Mouse (Mus musculus): ENCODE results near the gene Ncam1. TPM values are rescaled to one million over a fixed set of nuclear protein-coding genes. Genes with fewer than 3 reads are reported as not detected.

Ncam1 gene
- polyA plus RNA-seq, 1 experiment from 2014 or later = 278 TPM

- Histone ChIP-seq H3K4me3 (no peak overlapping the region), H3K27me3 (replicated peaks) (no peaks in the 10 kb centered on the region), H3K27ac (no peak overlapping the region; the same call in 1 of the 2 replicates), H3K36me3 (peaks cover 32% of the 10 kb centered on the region), H3K4me2 (replicated peaks) (peak overlapping the region; percentile 22; the same call in 1 of the 2 replicates), H3K9ac (no peak overlapping the region), H3K4me1 (peaks cover 31% of the 10 kb centered on the region), H3K9me3 (no peaks in the 10 kb centered on the region)
- ATAC-seq (ENCODE audit: low FRiP score, low read depth) = peak; percentile 70; the same call in 1 of the 2 replicates
- WGBS = 51% methylated on average over 10 of the region's 10 CpGs
Measured at GRCm38 (mm10) chr9:49570731-49571694, 227.7 kb downstream of the Ncam1 start.

GRCm38 (mm10) chr9:49570033-49570660 lies 228.6 kb downstream of the Ncam1 start:
- H3K36me3 ChIP-seq = peaks cover 37% of the 10 kb centered on the region
- no peaks in the 10 kb centered on the region for H3K27me3 ChIP-seq (replicated peaks)
- H3K9me3 ChIP-seq = no peaks in the 10 kb centered on the region
- H3K4me1 ChIP-seq = peaks cover 31% of the 10 kb centered on the region
- no peak for ATAC-seq (ENCODE audit: low FRiP score, low read depth)
- no peak overlapping the region for H3K4me3 ChIP-seq
- 62% methylated on average over 7 of the region's 7 CpGs for WGBS
- no peak overlapping the region for H3K9ac ChIP-seq
- H3K4me2 ChIP-seq (replicated peaks) = no peak overlapping the region
- no peak overlapping the region for H3K27ac ChIP-seq

- Histone ChIP-seq H3K4me1 (peaks cover 10% of the 10 kb centered on the region), H3K4me2 (replicated peaks) (no peak overlapping the region), H3K36me3 (peaks cover 59% of the 10 kb centered on the region), H3K27me3 (replicated peaks) (no peaks in the 10 kb centered on the region), H3K4me3 (no peak overlapping the region), H3K9me3 (no peaks in the 10 kb centered on the region), H3K9ac (no peak overlapping the region), H3K27ac (no peak overlapping the region)
- 93% methylated on average over 2 of the region's 2 CpGs for WGBS
- no peak for ATAC-seq (ENCODE audit: low FRiP score, low read depth)
Measured at GRCm38 (mm10) chr9:49565846-49566245, 232.9 kb downstream of the Ncam1 start.

- Histone ChIP-seq H3K4me2 (replicated peaks) (no peak overlapping the region), H3K4me1 (no peaks in the 10 kb centered on the region), H3K36me3 (peaks cover 63% of the 10 kb centered on the region), H3K9ac (no peak overlapping the region), H3K9me3 (no peaks in the 10 kb centered on the region), H3K27ac (no peak overlapping the region), H3K27me3 (replicated peaks) (no peaks in the 10 kb centered on the region), H3K4me3 (no peak overlapping the region)
- WGBS = 99% methylated on average over 2 of the region's 2 CpGs
- ATAC-seq (ENCODE audit: low FRiP score, low read depth) = no peak
Measured at GRCm38 (mm10) chr9:49558941-49559340, 239.8 kb downstream of the Ncam1 start.

GRCm38 (mm10) chr9:49551353-49551752 lies 247.4 kb downstream of the Ncam1 start:
- Histone ChIP-seq H3K27ac (no peak overlapping the region), H3K36me3 (peaks cover 35% of the 10 kb centered on the region), H3K27me3 (replicated peaks) (no peaks in the 10 kb centered on the region), H3K9me3 (no peaks in the 10 kb centered on the region), H3K4me2 (replicated peaks) (no peak overlapping the region), H3K9ac (no peak overlapping the region), H3K4me1 (no peaks in the 10 kb centered on the region), H3K4me3 (no peak overlapping the region)
- no peak for ATAC-seq (ENCODE audit: low FRiP score, low read depth)
- WGBS = 64% methylated on average over 2 of the region's 2 CpGs

GRCm38 (mm10) chr9:49542593-49542992 lies 256.1 kb downstream of the Ncam1 start:
- Histone ChIP-seq H3K4me3 (no peak overlapping the region), H3K9ac (no peak overlapping the region), H3K27me3 (replicated peaks) (no peaks in the 10 kb centered on the region), H3K9me3 (no peaks in the 10 kb centered on the region), H3K27ac (no peak overlapping the region), H3K36me3 (peaks cover 68% of the 10 kb centered on the region), H3K4me2 (replicated peaks) (no peak overlapping the region), H3K4me1 (peaks cover 8% of the 10 kb centered on the region; the same call in 1 of the 2 replicates)
- no peak for ATAC-seq (ENCODE audit: low FRiP score, low read depth)
- WGBS = 89% methylated on average over 4 of the region's 4 CpGs

- H3K27ac ChIP-seq = no peak overlapping the region
- H3K4me3 ChIP-seq = no peak overlapping the region
- no peak overlapping the region for H3K9ac ChIP-seq
- peaks cover 29% of the 10 kb centered on the region for H3K36me3 ChIP-seq
- no peak overlapping the region for H3K4me2 ChIP-seq (replicated peaks)
- peaks cover 26% of the 10 kb centered on the region for H3K4me1 ChIP-seq
- H3K9me3 ChIP-seq = no peaks in the 10 kb centered on the region
- H3K27me3 ChIP-seq (replicated peaks) = no peaks in the 10 kb centered on the region
- no peak for ATAC-seq (ENCODE audit: low FRiP score, low read depth)
- WGBS = 50% methylated on average over 6 of the region's 6 CpGs
Measured at GRCm38 (mm10) chr9:49537814-49538213, 260.9 kb downstream of the Ncam1 start.

GRCm38 (mm10) chr9:49536593-49536992 lies 262.1 kb downstream of the Ncam1 start:
- Histone ChIP-seq H3K36me3 (peaks cover 17% of the 10 kb centered on the region), H3K4me2 (replicated peaks) (no peak overlapping the region), H3K9me3 (no peaks in the 10 kb centered on the region), H3K4me1 (peaks cover 26% of the 10 kb centered on the region), H3K27ac (no peak overlapping the region), H3K27me3 (replicated peaks) (no peaks in the 10 kb centered on the region), H3K4me3 (no peak overlapping the region), H3K9ac (no peak overlapping the region)
- no peak for ATAC-seq (ENCODE audit: low FRiP score, low read depth)
- WGBS = 68% methylated on average over 6 of the region's 6 CpGs

GRCm38 (mm10) chr9:49534958-49535357 lies 263.8 kb downstream of the Ncam1 start:
- H3K4me2 ChIP-seq (replicated peaks) = no peak overlapping the region
- no peaks in the 10 kb centered on the region for H3K27me3 ChIP-seq (replicated peaks)
- no peak overlapping the region for H3K9ac ChIP-seq
- no peak overlapping the region for H3K27ac ChIP-seq
- 51% methylated on average over 4 of the region's 4 CpGs for WGBS
- no peak overlapping the region for H3K4me3 ChIP-seq
- peaks cover 26% of the 10 kb centered on the region for H3K4me1 ChIP-seq
- ATAC-seq (ENCODE audit: low FRiP score, low read depth) = no peak
- H3K9me3 ChIP-seq = no peaks in the 10 kb centered on the region
- peaks cover 11% of the 10 kb centered on the region; the same call in 1 of the 2 replicates for H3K36me3 ChIP-seq

- Histone ChIP-seq H3K9me3 (no peaks in the 10 kb centered on the region), H3K4me3 (no peak overlapping the region), H3K9ac (no peak overlapping the region), H3K36me3 (peaks cover 7% of the 10 kb centered on the region; the same call in 1 of the 2 replicates), H3K27me3 (replicated peaks) (no peaks in the 10 kb centered on the region), H3K4me1 (peaks cover 25% of the 10 kb centered on the region), H3K4me2 (replicated peaks) (peak overlapping the region; percentile 36), H3K27ac (peak overlapping the region; percentile 37; the same call in 1 of the 2 replicates)
- peak; percentile 61 for ATAC-seq (ENCODE audit: low FRiP score, low read depth)
- 12% methylated on average over 8 of the region's 8 CpGs for WGBS
Measured at GRCm38 (mm10) chr9:49533912-49534491, 264.7 kb downstream of the Ncam1 start.

GRCm38 (mm10) chr9:49533455-49533854 lies 265.3 kb downstream of the Ncam1 start:
- peaks cover 24% of the 10 kb centered on the region for H3K4me1 ChIP-seq
- no peak for ATAC-seq (ENCODE audit: low FRiP score, low read depth)
- H3K9ac ChIP-seq = no peak overlapping the region
- WGBS = 78% methylated on average over 7 of the region's 7 CpGs
- no peak overlapping the region for H3K4me2 ChIP-seq (replicated peaks)
- no peaks in the 10 kb centered on the region for H3K9me3 ChIP-seq
- peaks cover 7% of the 10 kb centered on the region; the same call in 1 of the 2 replicates for H3K36me3 ChIP-seq
- H3K27ac ChIP-seq = no peak overlapping the region
- H3K27me3 ChIP-seq (replicated peaks) = no peaks in the 10 kb centered on the region
- no peak overlapping the region for H3K4me3 ChIP-seq

GRCm38 (mm10) chr9:49531833-49532232 lies 266.9 kb downstream of the Ncam1 start:
- peaks cover 27% of the 10 kb centered on the region for H3K4me1 ChIP-seq

More at GRCm38 (mm10) chr9:49531833-49532232, 266.9 kb downstream of the Ncam1 start:
- WGBS = 93% methylated on average over 6 of the region's 6 CpGs
- Histone ChIP-seq H3K27ac (no peak overlapping the region), H3K4me2 (replicated peaks) (no peak overlapping the region), H3K9me3 (no peaks in the 10 kb centered on the region), H3K27me3 (replicated peaks) (no peaks in the 10 kb centered on the region), H3K36me3 (peaks cover 7% of the 10 kb centered on the region; the same call in 1 of the 2 replicates), H3K4me3 (no peak overlapping the region), H3K9ac (no peak overlapping the region)
- ATAC-seq (ENCODE audit: low FRiP score, low read depth) = no peak
